In genomic region chr16:29119217-29119616, GRCm38 (mm10) we compare ENCODE assay signal across 22 mouse cellular contexts.
"Had no signal": no experiment of that assay in that cellular context is flagged by ENCODE, and none has a peak within 500 bp of the region (broad histone marks: within the 10 kb centered on the region; RNA-seq: fewer than 3 reads in every experiment).

No protein-coding gene starts in this region.

- H3K36me3 ChIP-seq: limb, embryonic 12.5 days; limb, embryonic 15.5 days; midbrain, embryonic 12.5 days; midbrain, embryonic 15.5 days; neural tube, embryonic 12.5 days; neural tube, embryonic 15.5 days had no signal

- H3K4me1 ChIP-seq: limb, embryonic 12.5 days; limb, embryonic 15.5 days; midbrain, embryonic 12.5 days; midbrain, embryonic 15.5 days; neural tube, embryonic 12.5 days; neural tube, embryonic 15.5 days had no signal

- H3K4me2 ChIP-seq: limb, embryonic 12.5 days; limb, embryonic 15.5 days; liver, embryonic 11.5 days; lung, embryonic 14.5 days; midbrain, embryonic 12.5 days; midbrain, embryonic 15.5 days; neural tube, embryonic 12.5 days; neural tube, embryonic 15.5 days had no signal

- H3K27me3 ChIP-seq: limb, embryonic 12.5 days; limb, embryonic 15.5 days; midbrain, embryonic 12.5 days; midbrain, embryonic 15.5 days; neural tube, embryonic 12.5 days; neural tube, embryonic 15.5 days had no signal

- H3K9me3 ChIP-seq: limb, embryonic 12.5 days; limb, embryonic 15.5 days; midbrain, embryonic 12.5 days; midbrain, embryonic 15.5 days; neural tube, embryonic 12.5 days; neural tube, embryonic 15.5 days had no signal

- H3K9ac ChIP-seq: limb, embryonic 12.5 days; limb, embryonic 15.5 days; liver, embryonic 14.5 days; liver, postnatal 0 days; lung, embryonic 14.5 days; midbrain, embryonic 12.5 days; midbrain, embryonic 15.5 days; neural tube, embryonic 12.5 days; neural tube, embryonic 15.5 days had no signal

- H3K4me3 ChIP-seq: limb, embryonic 12.5 days; limb, embryonic 15.5 days; midbrain, embryonic 12.5 days; midbrain, embryonic 15.5 days; neural tube, embryonic 12.5 days; neural tube, embryonic 15.5 days had no signal

- H3K27ac ChIP-seq: limb, embryonic 12.5 days; limb, embryonic 15.5 days; liver, embryonic 14.5 days; macrophage; midbrain, embryonic 12.5 days; midbrain, embryonic 15.5 days; neural tube, embryonic 12.5 days; neural tube, embryonic 15.5 days; stomach, postnatal 0 days had no signal

- ATAC-seq: liver, postnatal 0 days; lung, postnatal 0 days; midbrain, embryonic 15.5 days had no signal

- DNase-seq: kidney, postnatal 14 days; kidney, postnatal 4 days; left cerebral cortex, postnatal 4 days; liver, postnatal 0 days; lung, embryonic 14.5 days; right cerebral cortex, adult 18-20 months; right cerebral cortex, postnatal 14 days; right cerebral cortex, postnatal 4 days; thymus, adult 2 months; thymus, postnatal 14 days; thymus, postnatal 4 days had no signal
